Mouse (Mus musculus) layer of hippocampus, postnatal 14 days (tissue): ENCODE measurements around the gene Ifrd2. TPM values are rescaled to one million over a fixed set of nuclear protein-coding genes. Genes with fewer than 3 reads are reported as not detected.

Experiments used
- DNase-seq, 2 experiments: peaks; one replicate each; pipeline ENCODE4 v3.0.0; 2021 to 2022; ENCODE audit warnings: low spot score in 2 of 2, mixed read lengths in 1 of 2
- long read RNA-seq, 2 experiments: library from polyadenylated mRNA; stranded (forward); transcript quantifications; one replicate each; pipeline ENCODE4 v2.0.0; 2021
- total RNA-seq, 2 experiments: library from RNA; stranded (reverse); gene quantifications; 2 replicates each; pipeline ENCODE4 v1.2.3; 2021

The Ifrd2 gene
- total RNA-seq: 10 to 100 TPM; 12.1 to 13.0 TPM
- long read RNA-seq, experiment 1, transcript Ifrd2-201 (12 exons, 2,056 nt): major isoform, 7 of 10 reads
- long read RNA-seq, experiment 1, partial matches to known transcripts: 0 of 10 reads
- long read RNA-seq, experiment 1, other reads (novel, unspliced or antisense): 3 of 10 reads
- long read RNA-seq, experiment 2, partial matches to known transcripts: 1 of 12 reads
- long read RNA-seq, experiment 2, other reads (novel, unspliced or antisense): 5 of 12 reads

DNA sequence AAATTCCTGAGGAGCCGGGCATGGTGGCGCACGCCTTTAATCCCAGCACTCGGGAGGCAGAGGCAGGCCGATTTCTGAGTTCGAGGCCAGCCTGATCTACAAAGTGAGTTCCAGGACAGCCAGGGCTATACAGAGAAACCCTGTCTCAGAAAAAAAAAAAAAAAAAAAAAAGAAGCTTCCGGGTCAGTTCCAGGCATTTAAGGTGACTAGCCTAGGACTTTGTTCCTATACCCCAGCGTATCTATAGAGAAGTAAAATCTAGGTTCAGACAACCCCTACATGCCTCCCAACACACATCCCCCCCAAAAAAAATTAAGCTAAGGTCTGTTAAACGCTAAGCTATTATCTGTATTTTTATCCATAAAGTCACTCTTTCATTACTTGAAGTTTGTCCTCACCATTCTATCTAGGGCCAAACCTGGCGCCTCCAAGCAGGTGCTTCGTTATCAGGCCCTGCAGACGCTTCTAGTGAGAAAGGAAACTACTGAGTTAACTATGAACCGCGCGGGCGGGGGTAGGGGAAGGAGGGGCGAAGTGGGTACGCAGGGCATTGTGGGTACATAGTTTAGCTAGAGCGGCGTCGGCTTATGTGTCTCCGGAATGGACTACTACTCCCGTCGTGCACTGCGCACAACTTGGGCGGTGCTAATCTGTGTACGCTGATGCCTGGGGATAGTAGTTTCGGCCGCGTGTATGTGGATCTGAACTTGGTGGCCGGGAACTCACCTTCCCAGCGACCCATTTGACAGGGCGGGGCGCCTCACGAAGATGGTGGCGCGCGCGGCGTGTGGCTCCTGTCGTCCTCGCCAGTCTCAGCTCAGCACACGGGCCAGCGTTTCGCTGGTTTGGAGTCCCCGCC, at the start of gene Ifrd2:
TSS of gene Ifrd2 (plus strand) at position 669 of the 859 bp plus-strand sequence.
- DNase-seq: peak; percentile 91 to 99

DNA sequence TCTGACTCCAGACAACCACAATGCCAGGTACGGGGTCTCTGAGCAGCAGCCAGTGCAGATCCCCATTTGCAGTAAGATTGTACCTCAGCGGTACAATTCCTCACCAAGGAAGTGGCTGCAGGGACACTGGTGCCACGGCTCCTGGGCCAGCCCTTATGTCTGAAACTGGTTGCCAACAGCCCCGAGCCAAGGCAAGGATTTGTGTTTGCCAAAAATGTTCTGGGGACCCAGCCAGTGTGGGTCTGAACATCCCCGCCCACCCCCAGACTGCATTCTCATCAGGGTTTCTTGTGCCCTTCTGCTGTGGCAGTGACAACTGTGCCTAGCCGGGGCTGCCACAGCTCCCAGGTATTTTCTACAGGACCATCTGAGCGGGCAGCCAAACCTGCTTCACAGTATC, 49.2 kb upstream of the Ifrd2 start:
- peak in 1 of 2 experiments; percentile 75 for DNase-seq

DNA sequence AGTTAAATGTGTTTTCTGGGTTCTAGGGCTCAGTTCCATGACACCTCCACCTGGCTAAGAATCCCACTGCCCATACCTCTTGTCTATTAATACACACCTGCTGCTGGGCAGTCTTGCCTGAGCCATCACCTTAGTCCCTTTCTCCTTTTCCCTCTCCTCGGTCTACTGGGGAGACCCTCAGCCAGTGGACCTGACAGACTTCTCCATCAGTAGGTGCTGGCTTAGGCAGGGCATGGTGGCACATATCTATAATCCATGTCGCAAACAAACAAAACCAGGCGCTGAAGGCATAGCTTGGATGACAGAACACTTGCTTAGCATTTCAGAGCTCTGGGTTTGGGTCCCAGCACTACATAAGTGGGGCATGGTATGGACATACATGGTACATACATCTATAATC, 48.7 kb upstream of the Ifrd2 start:
- DNase-seq: no peak

DNA sequence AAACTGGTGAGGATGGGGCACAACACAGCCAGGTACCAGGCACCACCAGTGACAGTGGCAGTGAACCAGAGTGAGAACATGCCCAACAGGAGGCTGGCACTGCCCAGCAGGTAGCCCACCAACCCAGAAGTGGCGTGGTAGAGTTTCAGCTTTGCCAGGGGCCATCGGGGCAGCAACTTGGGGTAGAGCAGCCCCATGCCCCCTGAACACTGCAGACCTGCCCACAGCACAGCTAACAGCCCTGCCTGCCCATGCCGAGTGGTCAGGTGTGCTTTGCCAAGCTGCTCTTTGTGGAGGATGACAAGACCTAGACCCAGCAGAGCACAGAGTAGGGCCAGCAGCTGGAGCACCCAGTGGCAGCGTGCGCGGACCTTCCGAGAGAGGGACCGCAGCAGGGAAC, 47.5 kb upstream of the Ifrd2 start:
- DNase-seq: no peak

DNA sequence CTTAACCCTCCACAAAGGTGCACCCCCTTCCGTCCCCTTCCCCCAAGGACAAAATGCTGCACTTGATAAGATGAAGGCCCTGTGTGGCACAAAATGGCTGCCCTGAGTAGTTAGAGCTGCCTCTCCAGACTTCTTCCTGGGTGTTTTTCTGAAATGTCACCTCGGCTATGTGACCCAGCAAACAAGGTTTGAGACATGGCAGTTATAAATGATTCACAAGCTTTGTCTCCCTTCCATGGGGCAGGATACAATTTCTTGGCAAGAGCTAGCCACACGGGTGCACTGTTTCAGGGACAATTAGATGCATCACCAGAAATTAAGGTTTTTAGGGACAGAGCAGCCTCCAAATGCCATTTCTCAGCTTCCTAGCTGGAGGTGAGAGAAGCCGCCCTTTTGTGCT, 47.0 kb upstream of the Ifrd2 start:
- no peak for DNase-seq

DNA sequence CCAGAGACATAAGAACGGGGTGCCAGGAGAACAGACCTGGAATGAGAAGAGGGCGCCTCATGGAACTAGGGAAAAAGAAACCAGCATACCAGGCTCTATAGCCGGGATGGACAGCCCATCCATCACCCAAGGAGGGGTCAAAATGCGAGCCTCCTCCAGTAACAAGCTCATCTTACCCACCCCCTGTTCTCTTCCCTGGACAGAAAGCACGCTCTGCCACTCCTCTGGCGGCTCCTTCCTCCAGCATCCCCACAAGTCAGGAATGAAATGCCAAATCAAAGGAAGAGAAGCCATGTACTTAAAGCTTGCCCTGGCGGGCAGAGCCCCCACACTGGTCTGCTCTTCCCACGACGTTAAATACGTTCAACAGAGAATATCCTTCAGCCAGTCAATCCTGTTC, 46.4 kb upstream of the Ifrd2 start:
- no peak for DNase-seq

DNA sequence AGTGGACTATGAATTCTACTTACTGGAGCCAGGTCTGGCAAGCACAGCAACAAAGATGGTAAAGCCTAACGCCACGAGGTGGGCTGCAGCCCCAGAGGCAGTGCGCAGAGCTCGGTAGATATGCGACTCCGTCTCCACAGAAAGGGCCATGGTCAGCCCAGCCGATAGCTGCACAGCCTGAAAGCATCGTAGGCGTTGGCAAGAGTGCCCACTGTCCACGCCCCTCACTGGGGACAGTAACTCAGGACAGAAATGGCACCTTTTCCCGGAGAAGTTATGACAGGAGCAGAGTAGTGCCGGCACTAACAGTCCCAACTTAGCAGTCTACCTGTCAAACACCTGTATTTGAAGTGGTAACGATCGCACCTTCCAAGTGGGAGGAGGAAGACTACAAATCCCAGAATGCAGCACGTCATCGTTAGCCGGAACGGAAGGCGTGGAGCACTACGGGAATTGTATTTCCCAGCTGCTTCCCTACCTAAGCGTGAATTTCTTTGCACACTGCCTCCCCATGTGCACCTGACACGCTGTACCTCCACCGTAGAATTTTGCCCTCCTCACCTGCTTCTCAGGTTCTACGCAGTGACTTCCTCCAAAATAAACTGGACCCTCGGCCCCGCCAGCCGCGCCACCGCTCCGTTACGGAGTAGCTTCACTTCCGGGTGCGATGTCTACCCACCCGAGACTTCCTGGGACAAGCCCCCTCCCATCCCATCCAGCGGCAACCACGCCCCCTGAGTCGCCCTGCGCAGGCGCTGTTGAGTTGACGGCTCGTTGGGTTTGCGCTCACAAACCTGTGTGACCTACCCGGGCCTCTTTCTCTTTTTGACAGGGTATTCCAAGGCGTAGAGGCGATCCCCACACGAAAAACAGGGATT, 45.7 kb upstream of the Ifrd2 start, which contains the start of the genes Cyb561d2 and Nprl2:
TSS of gene Cyb561d2 (minus strand) at position 720 of the 878 bp plus-strand sequence.
TSS of gene Nprl2 (plus strand) at position 753 of the 878 bp plus-strand sequence.
- peak; percentile 94 to 95 for DNase-seq

DNA sequence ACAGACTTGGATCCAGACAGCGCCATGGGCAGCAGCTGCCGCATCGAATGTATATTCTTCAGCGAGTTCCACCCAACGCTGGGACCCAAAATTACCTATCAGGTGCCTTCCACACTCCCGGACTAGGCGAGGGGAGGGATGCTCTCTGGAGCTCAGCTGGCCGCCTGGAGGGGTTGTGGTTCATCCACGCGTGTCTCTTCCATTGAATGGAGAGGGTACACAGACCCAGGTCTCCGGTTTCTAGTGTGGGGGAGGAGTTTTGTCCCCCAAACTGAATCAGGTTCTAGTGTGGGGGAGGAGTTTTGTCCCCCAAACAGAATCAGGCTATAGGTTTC, 45.1 kb upstream of the Ifrd2 start:
- DNase-seq: no peak

DNA sequence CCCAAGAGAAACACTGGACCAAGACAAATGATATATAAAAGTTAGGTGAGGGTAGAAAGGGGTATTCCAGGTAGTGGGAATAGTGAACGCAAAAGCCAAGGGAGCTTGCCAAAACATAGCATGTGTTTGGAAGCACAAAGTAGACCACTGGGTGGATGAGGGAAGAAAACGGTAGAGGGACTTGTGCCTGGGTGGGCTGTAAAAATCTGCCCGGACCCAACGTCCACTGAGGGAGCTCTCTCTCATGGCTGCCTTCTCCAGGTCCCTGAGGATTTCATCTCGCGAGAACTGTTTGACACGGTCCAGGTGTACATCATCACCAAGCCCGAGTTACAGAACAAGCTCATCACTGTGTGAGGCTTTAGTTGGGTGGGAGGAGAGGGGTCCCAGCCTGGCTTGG, 44.7 kb upstream of the Ifrd2 start:
- DNase-seq: no peak

DNA sequence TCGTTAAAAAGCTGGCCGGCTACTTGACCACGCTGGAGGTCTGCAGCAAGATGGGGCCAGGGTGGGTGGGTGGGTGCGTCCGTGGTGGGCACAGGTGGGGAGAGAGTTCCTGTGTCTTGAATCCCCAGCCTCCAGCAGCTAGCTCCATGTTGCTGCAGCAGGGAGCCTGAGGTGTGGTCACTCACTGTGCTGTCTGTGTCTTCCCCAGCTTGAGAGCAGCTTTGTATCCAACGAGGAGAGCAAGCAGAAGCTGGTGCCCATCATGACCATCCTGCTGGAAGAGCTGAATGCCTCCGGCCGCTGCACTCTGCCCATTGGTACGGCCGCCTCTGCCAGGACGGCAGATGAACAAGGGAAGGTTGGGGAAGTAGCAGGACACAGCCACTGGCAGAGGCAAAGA, 44.1 kb upstream of the Ifrd2 start:
- DNase-seq: no peak

DNA sequence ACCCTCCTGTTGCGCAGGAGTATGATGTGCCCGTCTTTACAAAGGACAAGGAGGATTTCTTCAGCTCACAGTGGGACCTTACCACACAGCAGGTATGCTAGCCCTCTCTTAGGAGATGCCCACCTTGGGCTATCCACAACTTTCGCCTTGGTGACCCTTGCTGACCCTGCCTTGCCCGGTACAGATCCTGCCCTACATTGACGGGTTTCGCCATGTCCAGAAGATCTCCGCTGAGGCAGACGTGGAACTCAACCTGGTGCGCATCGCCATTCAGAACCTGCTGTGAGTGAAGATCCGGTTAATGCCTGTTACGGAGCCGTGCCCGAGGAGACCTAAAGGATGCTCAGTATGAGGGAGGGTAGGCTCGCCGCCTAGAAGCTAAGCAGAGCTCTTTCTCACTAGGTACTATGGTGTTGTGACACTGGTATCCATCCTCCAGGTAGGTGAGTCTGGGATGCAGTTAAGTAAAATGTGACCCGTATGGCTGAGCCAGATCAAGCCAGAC, 43.2 kb upstream of the Ifrd2 start:
- DNase-seq: no peak

DNA sequence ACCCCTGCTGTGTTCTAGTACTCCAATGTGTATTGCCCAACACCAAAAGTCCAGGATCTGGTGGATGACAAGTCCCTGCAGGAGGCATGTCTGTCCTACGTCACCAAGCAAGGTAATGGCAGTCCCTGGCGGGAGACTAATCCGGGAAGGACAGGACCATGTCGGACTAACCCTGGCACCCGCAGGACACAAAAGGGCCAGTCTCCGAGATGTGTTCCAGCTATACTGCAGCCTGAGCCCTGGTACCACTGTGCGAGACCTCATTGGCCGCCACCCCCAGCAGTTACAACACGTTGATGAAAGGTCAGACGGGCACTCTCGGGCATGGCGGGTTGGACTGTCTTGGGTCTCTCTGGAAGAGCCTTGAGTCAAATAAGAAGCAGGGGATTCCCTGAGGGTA, 42.7 kb upstream of the Ifrd2 start:
- DNase-seq: no peak

DNA sequence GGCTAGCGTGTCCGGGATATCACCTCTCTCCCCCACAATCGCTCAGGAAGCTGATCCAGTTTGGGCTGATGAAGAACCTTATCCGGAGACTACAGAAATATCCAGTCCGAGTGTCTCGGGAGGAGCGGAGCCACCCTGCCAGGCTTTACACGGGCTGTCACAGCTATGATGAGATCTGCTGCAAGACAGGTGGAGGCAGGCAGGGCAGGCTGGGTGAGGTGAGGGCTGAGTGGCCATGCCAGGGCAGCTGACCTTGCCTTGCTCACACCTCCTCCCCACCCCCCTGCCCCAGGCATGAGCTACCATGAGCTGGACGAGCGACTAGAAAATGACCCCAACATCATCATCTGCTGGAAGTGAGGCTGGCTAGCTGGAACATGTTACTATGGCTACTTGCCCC, 42.2 kb upstream of the Ifrd2 start:
- DNase-seq: no peak

DNA sequence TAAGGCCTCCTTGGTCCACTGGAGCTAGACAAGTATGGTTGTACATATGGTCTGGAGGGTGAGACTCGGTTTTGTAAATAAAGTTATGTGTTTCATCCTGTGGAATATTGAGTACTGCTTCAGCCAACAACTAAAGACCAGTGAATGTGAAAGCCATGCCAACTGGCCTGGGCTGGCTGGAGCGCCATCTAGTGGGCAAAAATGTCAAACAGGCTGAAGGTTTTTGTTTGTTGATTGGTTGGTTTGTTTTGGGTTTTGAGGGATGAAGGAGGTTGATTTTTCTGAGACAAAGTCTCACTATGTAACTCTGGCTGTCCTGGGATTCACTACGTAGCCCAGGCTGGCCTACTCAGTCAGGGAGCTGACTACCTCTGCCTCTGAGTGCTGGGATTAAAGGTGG, 41.8 kb upstream of the Ifrd2 start:
- DNase-seq: peak in 1 of 2 experiments; percentile 78

DNA sequence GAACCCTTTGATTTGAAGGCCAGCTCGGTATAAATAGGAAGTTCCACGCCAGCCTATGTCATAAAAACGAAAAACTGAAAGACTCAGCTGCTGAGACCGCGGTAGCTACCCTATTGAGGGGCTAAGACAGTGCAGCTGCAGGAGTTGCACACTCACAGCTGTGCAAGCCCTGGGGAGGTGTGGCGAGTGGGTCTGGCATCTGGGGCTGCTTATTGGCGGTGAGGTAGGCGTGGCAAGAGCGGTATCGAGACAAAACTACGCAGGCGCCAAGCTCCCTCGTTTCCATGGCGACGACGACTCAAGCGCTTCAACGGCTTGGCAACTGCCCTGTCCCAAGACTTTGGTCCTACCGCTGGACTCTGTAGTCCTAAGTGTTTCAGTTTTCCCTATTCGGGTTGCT, 40.4 kb upstream of the Ifrd2 start, which contains the start of gene Zmynd10:
TSS of gene Zmynd10 (plus strand) at position 273 of the 400 bp plus-strand sequence.
- peak; percentile 79 to 85 for DNase-seq

DNA sequence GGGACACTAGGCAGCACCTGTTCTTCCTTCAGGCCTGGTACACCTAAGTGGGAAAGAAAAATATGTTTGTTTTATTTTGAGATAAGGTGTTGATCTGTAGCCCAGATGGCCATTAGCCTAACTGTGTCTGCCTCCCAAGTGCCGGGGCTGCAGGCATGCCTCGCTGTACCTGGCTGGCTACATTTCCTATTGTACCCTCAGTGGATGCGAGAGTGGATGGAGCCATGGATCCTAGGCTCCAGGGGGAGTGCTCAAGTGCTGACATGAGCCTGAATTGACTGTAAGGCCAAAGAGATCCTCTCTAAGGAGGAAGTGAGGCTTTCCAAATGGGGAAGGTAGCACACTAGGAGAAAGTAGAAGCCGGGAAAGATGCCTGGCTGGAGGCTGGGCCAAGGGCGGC, 39.5 kb upstream of the Ifrd2 start:
- DNase-seq: no peak

DNA sequence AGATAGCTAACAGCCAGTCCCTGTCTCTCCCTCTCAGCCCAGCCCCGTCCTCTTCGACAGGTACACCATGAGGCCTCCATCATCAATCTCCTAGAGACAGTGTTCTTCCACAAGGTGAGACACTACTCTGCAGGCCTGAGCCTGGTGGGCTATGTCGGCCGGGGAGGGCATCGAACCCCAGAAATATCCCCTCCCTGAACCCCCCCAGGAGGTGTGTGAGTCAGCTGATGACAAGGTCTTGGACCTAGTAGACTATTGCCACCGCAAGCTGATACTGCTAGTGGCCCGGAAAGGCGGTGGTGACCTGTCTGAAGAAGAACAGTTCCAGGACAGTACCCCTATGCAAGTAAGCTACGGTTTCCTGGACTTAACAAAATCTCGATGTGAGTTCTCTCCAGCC, 38.6 kb upstream of the Ifrd2 start:
- no peak for DNase-seq

DNA sequence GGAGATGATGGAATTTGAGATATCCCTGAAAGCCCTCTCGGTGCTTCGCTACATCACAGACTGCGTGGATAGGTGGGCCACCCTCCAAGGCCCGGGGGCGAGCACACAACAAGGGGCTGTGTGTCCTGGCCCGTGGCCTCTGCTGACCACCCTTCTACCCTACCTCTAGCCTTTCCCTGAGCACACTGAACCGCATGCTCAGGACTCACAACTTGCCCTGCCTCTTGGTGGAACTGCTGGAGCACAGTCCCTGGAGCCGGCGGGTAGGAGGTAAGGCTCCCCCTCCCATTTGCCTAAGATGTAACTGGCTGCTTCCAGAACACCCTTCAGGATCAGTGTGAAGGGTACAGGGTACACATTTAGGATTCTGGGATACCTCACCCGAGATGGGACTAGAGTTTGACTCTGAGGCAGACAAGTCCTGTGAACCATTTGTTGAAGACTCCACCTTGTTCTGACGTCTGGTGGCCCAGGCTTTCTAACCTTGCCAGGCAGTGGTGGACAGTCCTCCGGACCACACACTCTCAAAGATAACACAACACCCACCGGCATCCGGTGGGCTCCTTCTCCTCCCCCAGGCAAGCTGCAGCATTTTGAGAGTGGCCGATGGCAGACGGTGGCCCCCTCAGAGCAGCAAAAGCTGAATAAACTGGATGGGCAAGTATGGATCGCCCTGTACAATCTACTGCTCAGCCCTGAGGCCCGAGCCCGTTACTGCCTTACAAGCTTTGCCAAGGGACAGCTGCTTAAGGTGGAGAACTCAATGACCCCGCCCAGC, 38.0 kb upstream of the Ifrd2 start:
- DNase-seq: no peak

DNA sequence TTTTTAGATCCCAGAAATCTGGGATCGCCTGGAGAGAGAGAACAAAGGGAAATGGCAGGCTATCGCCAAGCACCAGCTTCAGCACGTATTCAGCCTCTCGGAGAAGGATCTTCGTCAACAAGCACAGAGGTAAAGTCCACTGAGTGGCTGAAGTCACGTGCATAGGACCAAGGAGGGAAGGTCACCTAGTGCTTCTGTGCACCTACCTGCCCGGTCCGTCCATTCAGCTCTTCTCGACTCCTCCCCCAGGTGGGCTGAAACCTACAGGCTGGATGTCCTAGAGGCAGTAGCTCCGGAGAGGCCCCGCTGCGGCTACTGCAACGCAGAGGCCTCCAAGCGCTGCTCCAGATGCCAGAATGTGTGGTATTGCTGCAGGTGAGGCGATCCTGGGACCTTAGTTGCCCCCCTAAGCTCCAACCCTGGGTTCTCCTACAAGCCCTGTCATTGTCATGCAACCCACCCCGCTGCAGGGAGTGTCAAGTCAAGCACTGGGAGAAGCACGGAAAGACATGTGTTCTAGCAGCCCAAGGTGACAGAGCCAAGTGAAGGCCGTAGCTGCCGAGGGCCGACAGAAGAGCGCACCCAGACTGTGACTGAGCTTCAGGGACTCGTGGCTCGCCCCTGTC, 36.8 kb upstream of the Ifrd2 start:
- no peak for DNase-seq
